Mouse (Mus musculus) embryonic facial prominence, embryonic 14.5 days (tissue): ENCODE measurements around the gene Cd72. TPM values are rescaled to one million over a fixed set of nuclear protein-coding genes. Genes with fewer than 3 reads are reported as not detected.

ENCODE experiments used
- ATAC-seq: fragments of 200-750 bp; cut with Nextera tagmentation; 2 replicates; pipeline ENCODE4 v1.8.0; 2017; ENCODE audit warnings: low read depth, moderate number of reproducible peaks, moderate TSS enrichment
- DNase-seq: peaks from one replicate; pipeline ENCODE4 v3.0.0-alpha.2; 2015; ENCODE audit warnings: low spot score
- H3K27ac ChIP-seq: fragments of 300-500 bp; sonication (generic); replicated peaks from 2 replicates; pipeline ENCODE4 v1.5.1; 2014; ENCODE audit warnings: low read depth, mild to moderate bottlenecking, low read length, moderate library complexity
- H3K27me3 ChIP-seq: fragments of 300-500 bp; sonication (generic); replicated peaks from 2 replicates; pipeline ENCODE4 v1.6.1; 2014; ENCODE audit warnings: low read length; ENCODE audit not compliant: control insufficient read depth, insufficient read depth
- H3K36me3 ChIP-seq: fragments of 300-500 bp; sonication (generic); 2 replicates; pipeline ENCODE4 v1.6.1; 2014; ENCODE audit warnings: low read length, mixed read lengths; ENCODE audit not compliant: control insufficient read depth, insufficient read depth
- H3K4me1 ChIP-seq: fragments of 300-500 bp; sonication (generic); 2 replicates; pipeline ENCODE4 v1.6.1; 2014; ENCODE audit warnings: antibody characterized with exemption, low read length; ENCODE audit not compliant: control insufficient read depth, insufficient read depth
- H3K4me2 ChIP-seq: fragments of 300-500 bp; sonication (generic); 2 replicates; pipeline ENCODE4 v1.6.1; 2014; ENCODE audit warnings: low read depth, mild to moderate bottlenecking, low read length, moderate library complexity, mixed read lengths
- H3K4me3 ChIP-seq: fragments of 300-500 bp; sonication (generic); 2 replicates; pipeline ENCODE4 v1.5.1; 2014; ENCODE audit warnings: low read depth, mild to moderate bottlenecking, low read length
- H3K9ac ChIP-seq: fragments of 300-500 bp; sonication (generic); 2 replicates; pipeline ENCODE4 v1.6.1; 2014; ENCODE audit warnings: low read depth, mild to moderate bottlenecking, low read length, moderate library complexity, mixed read lengths
- H3K9me3 ChIP-seq: fragments of 300-500 bp; sonication (generic); 2 replicates; pipeline ENCODE4 v1.6.1; 2016; ENCODE audit warnings: low read length; ENCODE audit not compliant: control insufficient read depth
- WGBS: fragments of 180-500 bp; shearing (Covaris S2); extraction: QIAGEN DNeasy Blood & Tissue Kit; methylation state at CpG from one replicate; pipeline ENCODE4 v1.1.7; 2014; 5-methylcytosine and 5-hydroxymethylcytosine counted together
- polyA plus RNA-seq: library from polyadenylated mRNA; unstranded; fragments of >200 nt; fragmentation: Nextera tagmentation; extraction: Ambion mirVana; gene quantifications from 2 replicates; pipeline ENCODE4 v1.2.1, GENCODE M21; 2014

Cd72 gene
- polyA plus RNA-seq, 1 experiment from 2014 or later, result 2.9 TPM

DNA sequence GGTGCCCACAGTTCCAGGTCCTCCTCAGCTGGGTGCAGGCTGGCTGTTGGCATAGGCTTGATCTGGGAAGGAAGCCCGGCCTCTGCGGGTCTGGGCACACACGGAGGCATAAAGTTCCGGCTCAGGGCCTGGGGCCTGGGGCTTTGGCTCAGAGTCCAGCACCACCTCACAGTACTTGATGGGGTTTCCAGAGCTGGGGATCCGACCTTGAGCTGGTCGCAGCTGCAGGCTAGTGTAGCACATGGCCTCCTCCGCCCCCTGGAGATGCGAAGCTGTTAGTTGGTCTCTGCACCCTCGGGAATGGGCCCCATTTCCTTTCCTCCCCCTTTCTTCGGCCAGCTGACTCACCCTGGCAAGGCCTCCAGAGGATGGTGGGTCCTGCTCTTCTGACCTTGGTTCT, 28.2 kb upstream of the Cd72 start:
- Histone ChIP-seq H3K9ac (no peak overlapping the region), H3K9me3 (no peaks in the 10 kb centered on the region), H3K4me2 (no peak overlapping the region), H3K4me1 (no peaks in the 10 kb centered on the region), H3K4me3 (no peak overlapping the region), H3K27me3 (no peaks in the 10 kb centered on the region), H3K36me3 (no peaks in the 10 kb centered on the region), H3K27ac (no peak overlapping the region)
- no peak for DNase-seq
- no peak for ATAC-seq
- WGBS, result 62% methylated on average over 9 of the region's 10 CpGs

- H3K4me2 ChIP-seq, result no peak overlapping the region
- H3K9me3 ChIP-seq, result no peaks in the 10 kb centered on the region
- H3K36me3 ChIP-seq, result no peaks in the 10 kb centered on the region
- no peak overlapping the region for H3K9ac ChIP-seq
- H3K27me3 ChIP-seq, result no peaks in the 10 kb centered on the region
- H3K4me3 ChIP-seq, result no peak overlapping the region
- 66% methylated on average over 7 of the region's 7 CpGs for WGBS
- ATAC-seq, result no peak
- H3K27ac ChIP-seq, result no peak overlapping the region
- H3K4me1 ChIP-seq, result no peaks in the 10 kb centered on the region
- no peak for DNase-seq
Measured at GRCm38 (mm10) chr4:43481894-43482456, 27.5 kb upstream of the Cd72 start.

DNA sequence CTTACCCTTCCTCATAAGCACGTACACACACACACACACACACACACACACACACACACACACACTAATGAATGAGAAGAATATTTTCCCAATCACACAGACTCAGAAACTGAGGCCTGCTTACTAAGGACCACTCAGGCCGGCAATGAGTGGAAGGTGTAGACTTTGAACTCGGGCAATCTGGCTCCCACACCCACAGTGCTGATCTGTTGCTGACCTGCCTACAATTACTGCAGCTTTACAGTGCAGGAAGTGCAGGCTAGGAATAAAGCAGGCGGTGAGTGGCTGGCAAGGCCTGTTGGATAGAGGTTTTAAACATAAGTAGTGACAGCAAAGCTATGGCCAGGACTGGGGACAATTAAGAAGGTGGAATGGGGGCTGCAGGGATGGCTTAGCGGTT, 26.6 kb upstream of the Cd72 start:
- Histone ChIP-seq H3K4me2 (no peak overlapping the region), H3K4me1 (no peaks in the 10 kb centered on the region), H3K36me3 (no peaks in the 10 kb centered on the region), H3K27ac (no peak overlapping the region), H3K9ac (no peak overlapping the region), H3K27me3 (no peaks in the 10 kb centered on the region), H3K9me3 (no peaks in the 10 kb centered on the region), H3K4me3 (no peak overlapping the region)
- 80% methylated on average over 5 of the region's 5 CpGs for WGBS
- DNase-seq, result no peak
- no peak for ATAC-seq

GRCm38 (mm10) chr4:43478906-43479832, 24.7 kb upstream of the Cd72 start:
- H3K9ac ChIP-seq, result no peak overlapping the region
- no peaks in the 10 kb centered on the region for H3K4me1 ChIP-seq
- H3K4me2 ChIP-seq, result peak overlapping the region; percentile 44
- DNase-seq (peak; percentile 81), ATAC-seq (no peak)
- no peaks in the 10 kb centered on the region for H3K9me3 ChIP-seq
- no peaks in the 10 kb centered on the region for H3K27me3 ChIP-seq
- no peaks in the 10 kb centered on the region for H3K36me3 ChIP-seq
- no peak overlapping the region for H3K27ac ChIP-seq
- H3K4me3 ChIP-seq, result no peak overlapping the region
- 44% methylated on average over 24 of the region's 24 CpGs for WGBS

DNA sequence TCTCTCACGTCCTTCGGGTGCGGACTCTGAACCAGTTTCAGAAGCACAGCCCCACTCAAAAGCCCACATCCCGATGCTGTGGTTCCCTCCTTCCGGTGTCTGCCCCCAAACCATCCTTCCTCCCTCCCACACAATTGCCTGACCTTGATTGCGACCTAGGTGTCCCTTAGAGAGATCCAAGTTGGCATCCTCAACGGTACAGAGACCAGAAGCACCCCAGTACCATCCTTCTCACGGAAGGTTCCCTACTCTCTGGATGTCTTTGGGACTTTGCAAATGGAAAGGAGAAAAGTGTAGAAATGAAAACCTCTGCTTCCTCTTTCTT, 24.1 kb upstream of the Cd72 start:
- 54% methylated on average over 8 of the region's 8 CpGs for WGBS
- Histone ChIP-seq H3K9me3 (no peaks in the 10 kb centered on the region), H3K27me3 (no peaks in the 10 kb centered on the region), H3K4me3 (peak overlapping the region; percentile 31), H3K4me1 (no peaks in the 10 kb centered on the region), H3K4me2 (peak overlapping the region; percentile 55), H3K9ac (peak overlapping the region; percentile 54), H3K36me3 (no peaks in the 10 kb centered on the region), H3K27ac (peak overlapping the region; percentile 39; the same call in 1 of the 2 replicates)
- ATAC-seq, result no peak; the same call in 1 of the 2 replicates
- no peak for DNase-seq

DNA sequence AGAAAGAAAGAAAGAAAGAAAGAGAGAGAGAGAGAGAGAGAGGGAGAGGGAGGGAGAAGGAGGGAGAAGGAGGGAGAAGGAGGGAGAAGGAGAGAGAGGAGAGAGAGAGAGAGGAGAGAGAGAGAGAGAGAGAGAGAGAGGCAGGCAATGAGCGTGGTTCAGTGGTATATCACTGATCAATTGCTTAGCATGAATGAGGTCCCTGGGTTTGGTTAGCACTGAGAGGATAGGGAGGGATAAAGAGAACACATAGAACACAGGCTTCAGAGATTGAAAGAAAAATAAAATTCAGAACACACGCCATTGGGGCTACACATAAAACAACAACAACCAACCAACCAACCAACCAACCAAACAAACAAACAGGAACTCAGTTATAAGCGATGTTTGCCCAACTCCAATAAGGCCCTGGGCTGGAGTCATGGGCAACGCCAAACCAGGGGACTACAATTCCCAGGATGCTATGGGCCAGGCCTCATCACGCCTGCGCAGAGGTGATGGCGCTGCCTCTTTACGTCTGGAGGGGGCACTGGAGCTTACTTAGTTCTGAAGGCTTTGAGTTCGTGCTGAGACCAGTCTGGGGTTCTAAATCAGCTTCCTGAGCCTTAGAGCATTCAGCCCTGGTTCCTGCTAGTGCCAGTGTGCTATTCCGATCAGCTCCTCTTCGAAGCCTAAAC, 23.6 kb upstream of the Cd72 start:
- H3K36me3 ChIP-seq, result no peaks in the 10 kb centered on the region
- H3K27ac ChIP-seq, result peak overlapping the region; percentile 39; the same call in 1 of the 2 replicates
- peak overlapping the region; percentile 31 for H3K4me3 ChIP-seq
- no peaks in the 10 kb centered on the region for H3K4me1 ChIP-seq
- ATAC-seq, result peak; percentile 97
- DNase-seq, result peak; percentile 96
- no peaks in the 10 kb centered on the region for H3K9me3 ChIP-seq
- H3K9ac ChIP-seq, result peak overlapping the region; percentile 54
- peak overlapping the region; percentile 55 for H3K4me2 ChIP-seq
- no peaks in the 10 kb centered on the region for H3K27me3 ChIP-seq
- 15% methylated on average over 11 of the region's 11 CpGs for WGBS

GRCm38 (mm10) chr4:43476604-43477003, 22.2 kb upstream of the Cd72 start:
- Histone ChIP-seq H3K9me3 (no peaks in the 10 kb centered on the region), H3K4me1 (no peaks in the 10 kb centered on the region), H3K27me3 (no peaks in the 10 kb centered on the region), H3K4me2 (no peak overlapping the region), H3K4me3 (no peak overlapping the region), H3K9ac (no peak overlapping the region), H3K27ac (no peak overlapping the region), H3K36me3 (no peaks in the 10 kb centered on the region)
- no peak for DNase-seq
- WGBS, result 82% methylated on average over 6 of the region's 6 CpGs
- ATAC-seq, result no peak

DNA sequence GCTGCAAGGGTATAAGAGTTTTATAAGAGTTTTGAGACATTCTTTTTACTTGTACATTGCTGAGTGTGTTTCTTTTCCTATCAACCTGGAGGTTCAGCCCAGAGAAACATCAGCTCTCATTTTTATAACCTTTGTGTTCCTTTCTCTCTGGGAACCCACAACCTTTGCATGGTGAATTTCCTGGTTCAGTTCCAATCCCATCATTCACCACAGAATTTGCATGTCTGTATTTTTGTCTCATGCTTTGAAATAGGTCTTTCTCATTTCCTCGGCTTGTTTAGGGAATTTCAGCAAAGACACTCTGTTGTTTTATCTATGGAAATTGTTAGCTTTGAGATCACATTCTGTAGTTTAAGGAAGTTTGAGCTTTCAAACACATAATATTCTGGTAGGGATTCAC, 19.2 kb upstream of the Cd72 start:
- no peaks in the 10 kb centered on the region for H3K36me3 ChIP-seq
- H3K4me1 ChIP-seq, result no peaks in the 10 kb centered on the region
- ATAC-seq (no peak), DNase-seq (no peak)
- no peak overlapping the region for H3K4me3 ChIP-seq
- no peak overlapping the region for H3K27ac ChIP-seq
- H3K9ac ChIP-seq, result no peak overlapping the region
- no peak overlapping the region for H3K4me2 ChIP-seq
- H3K9me3 ChIP-seq, result no peaks in the 10 kb centered on the region
- 68% methylated on average over 1 of the region's 1 CpGs for WGBS
- no peaks in the 10 kb centered on the region for H3K27me3 ChIP-seq
